Mouse (Mus musculus): Measurements from ENCODE around the gene AI413582.

DNA sequence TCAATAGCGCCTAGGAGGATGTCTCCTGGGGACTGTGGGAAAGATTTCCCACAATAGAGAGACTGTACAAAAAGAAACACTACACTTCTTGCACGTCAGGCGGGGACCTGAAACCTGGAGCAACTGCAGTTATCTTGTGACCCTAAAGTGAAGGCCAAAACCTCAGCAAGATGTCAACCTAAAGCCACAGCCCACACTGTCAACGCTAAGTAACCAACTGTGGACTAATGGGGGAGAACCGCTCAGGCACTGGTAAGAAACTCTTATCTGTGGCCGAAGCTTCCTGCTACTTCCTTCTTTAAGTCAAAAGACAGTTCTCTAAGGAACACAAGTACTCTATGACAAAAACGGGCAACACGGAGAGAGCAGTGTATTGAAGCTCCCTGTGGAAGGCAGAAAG is 22.7 kb upstream of the AI413582 start:
- no peak for TF ChIP-seq CTCF (IDR thresholded peaks at IDR 0.05)
- TF ChIP-seq EP300 (IDR thresholded peaks at IDR 0.05) = no peak

Measured in lung, postnatal 0 days (tissue).